Mouse (Mus musculus) G1E (cell line): Measurements from ENCODE around the gene St8sia1.

ENCODE experiments used
- CTCF ChIP-seq: IDR thresholded peaks from 2 replicates; pipeline ENCODE4 v1.5.1; 2012; ENCODE audit warnings: low read depth, low read length, inconsistent platforms, mixed read lengths
- TAL1 ChIP-seq: conservative IDR thresholded peaks from 2 replicates; pipeline ENCODE4 v1.6.1; 2012; ENCODE audit warnings: low read depth, low read length, inconsistent platforms, mixed read lengths

GRCm38 (mm10) chr6:142831706-142832105 lies 132.5 kb downstream of the St8sia1 start:
- TF ChIP-seq CTCF (no peak), TAL1 (no peak)
